Mouse (Mus musculus) ES-E14 (cell line): ENCODE results near the gene Il18bp. TPM values are rescaled to one million over a fixed set of nuclear protein-coding genes. Genes with fewer than 3 reads are reported as not detected.

Experiments used
- DNase-seq: peaks from one replicate; pipeline ENCODE4 v3.0.0-alpha.2; 2013; ENCODE audit warnings: low read depth, low spot score
- H3K27ac ChIP-seq: 2 replicates; pipeline ENCODE4 v1.5.1; 2012; ENCODE audit warnings: low read depth, mild to moderate bottlenecking, low read length, moderate library complexity, mixed read lengths; ENCODE audit not compliant: poor library complexity, insufficient read depth, severe bottlenecking
- H3K36me3 ChIP-seq: 2 replicates; pipeline ENCODE4 v1.6.1; 2012; ENCODE audit warnings: mild to moderate bottlenecking, low read length, moderate library complexity, mixed read lengths; ENCODE audit not compliant: control insufficient read depth, poor library complexity, insufficient read depth, severe bottlenecking
- H3K4me1 ChIP-seq, 2 experiments: fragments of 150-350 bp in 1 of 2; sonication (generic) in 1 of 2; 2 replicates each; pipeline ENCODE4 v1.6.1; 2012; ENCODE audit warnings: low read length in 2 of 2, mild to moderate bottlenecking in 1 of 2, mixed read lengths in 1 of 2; ENCODE audit not compliant: control insufficient read depth in 2 of 2, insufficient read depth in 2 of 2, poor library complexity in 1 of 2
- H3K4me3 ChIP-seq, 2 experiments: fragments of 150-350 bp in 1 of 2; sonication (generic) in 1 of 2; 2 replicates each; pipeline ENCODE4 v1.5.1; 2012; ENCODE audit warnings: low read length in 2 of 2, low read depth in 1 of 2, mild to moderate bottlenecking in 1 of 2, mixed read lengths in 1 of 2; ENCODE audit not compliant: insufficient read depth in 1 of 2, poor library complexity in 1 of 2, severe bottlenecking in 1 of 2
- H3K9ac ChIP-seq: 2 replicates; pipeline ENCODE4 v1.6.1; 2012; ENCODE audit warnings: low read depth, mild to moderate bottlenecking, low read length, mixed read lengths; ENCODE audit not compliant: poor library complexity, insufficient read depth, severe bottlenecking
- H3K9me3 ChIP-seq: fragments of 150-350 bp; sonication (generic); 2 replicates; pipeline ENCODE4 v1.6.1; 2012; ENCODE audit warnings: low read depth, mild to moderate bottlenecking, low read length; ENCODE audit not compliant: control insufficient read depth, insufficient read depth
- CHD2 ChIP-seq: IDR thresholded peaks from 2 replicates; pipeline ENCODE4 v1.6.1; 2014; ENCODE audit warnings: mild to moderate bottlenecking, low read depth, low read length, inconsistent platforms
- HCFC1 ChIP-seq: IDR thresholded peaks from 2 replicates; pipeline ENCODE4 v1.6.1; 2012; ENCODE audit warnings: low read length, inconsistent platforms, borderline replicate concordance; ENCODE audit not compliant: insufficient read depth
- MAFK ChIP-seq: IDR thresholded peaks from 2 replicates; pipeline ENCODE4 v1.6.1; 2014; ENCODE audit warnings: mild to moderate bottlenecking, low read depth, low read length, inconsistent platforms; ENCODE audit not compliant: insufficient read depth
- ZC3H11A ChIP-seq: IDR thresholded peaks from 2 replicates; pipeline ENCODE4 v1.6.1; 2012; ENCODE audit warnings: low read depth, mild to moderate bottlenecking, inconsistent platforms, low read length, borderline replicate concordance
- ZNF384 ChIP-seq: IDR thresholded peaks from 2 replicates; pipeline ENCODE4 v1.6.1; 2012; ENCODE audit warnings: low read depth, low read length, inconsistent platforms
- in situ Hi-C, 2 experiments: fragments of 600-800 bp; cut with MboI; formaldehyde crosslinking; loops; one replicate each; pipeline ENCODE4 v1.15.1; 2025; ENCODE audit warnings: low sequenced_read_pairs in 2 of 2, inconsistent platforms in 1 of 2; ENCODE audit not compliant: unreplicated experiment in 2 of 2
- total RNA-seq: library from RNA; depleted of rRNA; stranded (reverse); fragments of 300-350 nt; gene quantifications from 2 replicates; pipeline ENCODE4 v1.2.3, GENCODE M21; 2012

The Il18bp gene
- total RNA-seq, 1 experiment: 11.0 TPM

DNA sequence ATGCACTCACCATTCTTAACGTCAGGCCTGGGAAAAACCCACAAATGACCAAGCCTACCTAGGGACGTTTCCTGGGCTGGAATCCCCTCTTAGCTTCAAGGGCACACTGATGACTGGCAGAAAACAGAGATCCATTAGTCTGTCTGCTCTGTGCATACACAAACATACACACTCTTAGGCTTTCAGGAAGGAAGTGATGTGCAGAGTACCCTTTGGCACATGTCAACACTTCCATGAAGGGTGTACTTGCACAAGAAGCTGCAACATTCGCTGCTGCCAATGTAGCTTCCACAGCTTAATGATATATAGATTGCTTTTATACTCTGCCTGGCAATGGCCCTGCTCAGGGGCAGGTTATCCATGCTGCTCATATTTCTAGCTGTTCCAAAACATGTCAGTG lies 872 bp upstream of the Il18bp start:
- H3K9ac ChIP-seq: no peak overlapping the region
- in situ Hi-C loops: no loop called here
- TF ChIP-seq HCFC1 (no peak), CHD2 (no peak), MAFK (no peak), ZNF384 (no peak), ZC3H11A (no peak)
- H3K9me3 ChIP-seq: no peaks in the 10 kb centered on the region
- no peak overlapping the region for H3K4me3 ChIP-seq
- H3K27ac ChIP-seq: no peak overlapping the region
- H3K36me3 ChIP-seq: peaks cover 50% of the 10 kb centered on the region
- H3K4me1 ChIP-seq: peaks cover 5 to 9% of the 10 kb centered on the region in 2 experiments; a peak in 3 of 4 replicates
- no peak for DNase-seq

GRCm38 (mm10) chr7:102018034-102018433 lies 456 bp downstream of the Il18bp start:
- in situ Hi-C loops: no loop called here
- Histone ChIP-seq H3K4me1 (peaks cover 5 to 6% of the 10 kb centered on the region in 2 experiments; a peak in 2 of 4 replicates), H3K9ac (no peak overlapping the region), H3K4me3 (no peak overlapping the region), H3K36me3 (peaks cover 57% of the 10 kb centered on the region), H3K9me3 (no peaks in the 10 kb centered on the region), H3K27ac (no peak overlapping the region)
- TF ChIP-seq CHD2 (no peak), ZC3H11A (no peak), ZNF384 (no peak), MAFK (no peak), HCFC1 (no peak)
- no peak for DNase-seq

DNA sequence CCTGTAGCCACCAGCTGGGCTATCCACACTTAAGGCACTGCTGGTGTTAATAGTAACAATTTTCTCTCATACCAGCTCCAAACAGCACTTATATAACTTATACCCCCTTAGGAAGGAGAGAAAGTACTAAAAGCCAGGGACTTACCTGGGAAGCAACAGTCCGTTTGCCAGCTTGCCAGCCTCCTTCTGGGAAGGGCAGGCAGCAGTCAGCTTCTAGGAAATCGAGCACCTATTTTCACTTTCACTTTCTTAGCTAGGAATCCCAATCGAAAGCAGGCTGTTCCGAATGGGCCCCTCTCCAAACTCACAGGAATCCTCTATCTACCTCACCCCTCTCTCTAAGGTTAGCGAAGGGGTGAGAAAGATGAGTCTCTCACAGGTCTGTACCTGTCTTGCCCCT lies 1.0 kb downstream of the Il18bp start:
- Histone ChIP-seq H3K4me3 (no peak overlapping the region), H3K4me1 (peaks cover under 1 to 3% of the 10 kb centered on the region in 2 experiments; a peak in 2 of 4 replicates), H3K9ac (no peak overlapping the region), H3K36me3 (peaks cover 57% of the 10 kb centered on the region), H3K9me3 (no peaks in the 10 kb centered on the region), H3K27ac (no peak overlapping the region)
- no peak for DNase-seq
- TF ChIP-seq CHD2 (no peak), ZNF384 (no peak), HCFC1 (no peak), MAFK (no peak), ZC3H11A (no peak)
- in situ Hi-C loops: no loop called here

- H3K4me1 ChIP-seq: no peaks in the 10 kb centered on the region
- H3K36me3 ChIP-seq: peaks cover 62% of the 10 kb centered on the region
- H3K9ac ChIP-seq: no peak overlapping the region
- H3K9me3 ChIP-seq: no peaks in the 10 kb centered on the region
- no peak for DNase-seq
- no peak for TF ChIP-seq CHD2
- no peak for TF ChIP-seq ZC3H11A
- TF ChIP-seq MAFK: no peak
- no peak for TF ChIP-seq HCFC1
- no peak for TF ChIP-seq ZNF384
- no peak overlapping the region for H3K4me3 ChIP-seq
- no peak overlapping the region for H3K27ac ChIP-seq
- in situ Hi-C loops: no loop called here
Measured at GRCm38 (mm10) chr7:102016936-102017335, 1.6 kb downstream of the Il18bp start.

GRCm38 (mm10) chr7:102014995-102015394 lies 3.5 kb downstream of the Il18bp start:
- TF ChIP-seq MAFK (no peak), ZC3H11A (no peak), CHD2 (no peak), ZNF384 (no peak)
- H3K9ac ChIP-seq: no peak overlapping the region
- H3K36me3 ChIP-seq: peaks cover 71% of the 10 kb centered on the region
- DNase-seq: no peak
- in situ Hi-C loops: no loop called here
- H3K4me1 ChIP-seq: no peaks in the 10 kb centered on the region
- no peak overlapping the region for H3K27ac ChIP-seq
- H3K4me3 ChIP-seq: no peak overlapping the region
- no peaks in the 10 kb centered on the region for H3K9me3 ChIP-seq
